Mouse (Mus musculus): ENCODE data around the gene Hps5. TPM values are rescaled to one million over a fixed set of nuclear protein-coding genes. Genes with fewer than 3 reads are reported as not detected.

Gene Hps5
- total and polyA plus RNA-seq, 2 experiments = 9.0 to 11.8 TPM

- 42% methylated on average over 4 of the region's 4 CpGs for WGBS
- H3K4me1 ChIP-seq (ENCODE audit: control insufficient read depth, insufficient read depth, low read length) = peaks cover 34% of the 10 kb centered on the region
- H3K4me3 ChIP-seq (ENCODE audit: insufficient read depth, low read depth, low read length) = no peak overlapping the region
- H3K27ac ChIP-seq (replicated peaks; ENCODE audit: insufficient read depth, low read depth, low read length) = peak overlapping the region; percentile 76
- no peaks in the 10 kb centered on the region for H3K27me3 ChIP-seq (ENCODE audit: control insufficient read depth, insufficient read depth, low read length)
- TF ChIP-seq POLR2A (IDR thresholded peaks at IDR 0.05; ENCODE audit: extremely low read depth, insufficient read depth, low read length) = no peak
- TF ChIP-seq CTCF (IDR thresholded peaks at IDR 0.05; ENCODE audit: low read depth, low read length) = no peak
- H3K36me3 ChIP-seq (ENCODE audit: control insufficient read depth, insufficient read depth, low read length) = no peaks in the 10 kb centered on the region
- H3K79me2 ChIP-seq (ENCODE audit: control insufficient read depth, insufficient read depth, low read length) = no peaks in the 10 kb centered on the region
- H3K9ac ChIP-seq (ENCODE audit: low read depth, low read length) = no peak overlapping the region
- peak; percentile 66 for DNase-seq (ENCODE audit: extremely low read depth, low read depth, low spot score)
Observed at GRCm38 (mm10) chr7:46840326-46840725, 44.5 kb upstream of the Hps5 start.

DNA sequence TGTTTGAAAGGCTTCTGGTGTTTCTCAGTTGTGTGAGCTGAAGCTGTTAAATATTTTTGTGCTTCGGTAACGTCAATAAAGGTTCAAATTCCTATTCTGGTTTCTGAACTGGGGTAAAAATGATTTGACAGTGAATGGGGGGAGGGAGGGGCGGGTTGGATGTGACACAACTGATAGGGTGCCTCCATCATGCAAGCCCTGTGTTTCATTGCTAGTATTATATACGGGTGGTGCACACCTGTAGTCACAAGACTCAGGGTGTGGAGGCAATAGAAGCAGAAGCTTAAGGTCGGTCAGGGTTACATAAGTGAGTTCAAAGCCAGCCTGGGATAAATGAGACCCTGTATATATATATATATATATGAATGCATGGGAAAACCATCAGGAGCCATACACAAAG, 44.0 kb upstream of the Hps5 start:
- WGBS = 29% methylated on average over 5 of the region's 5 CpGs
- Histone ChIP-seq H3K4me3 (ENCODE audit: insufficient read depth, low read depth, low read length) (no peak overlapping the region), H3K27me3 (ENCODE audit: control insufficient read depth, insufficient read depth, low read length) (no peaks in the 10 kb centered on the region), H3K4me1 (ENCODE audit: control insufficient read depth, insufficient read depth, low read length) (peaks cover 31% of the 10 kb centered on the region), H3K27ac (replicated peaks; ENCODE audit: insufficient read depth, low read depth, low read length) (peak overlapping the region; percentile 84), H3K79me2 (ENCODE audit: control insufficient read depth, insufficient read depth, low read length) (no peaks in the 10 kb centered on the region), H3K36me3 (ENCODE audit: control insufficient read depth, insufficient read depth, low read length) (no peaks in the 10 kb centered on the region), H3K9ac (ENCODE audit: low read depth, low read length) (no peak overlapping the region)
- no peak for TF ChIP-seq CTCF (IDR thresholded peaks at IDR 0.05; ENCODE audit: low read depth, low read length)
- no peak for TF ChIP-seq POLR2A (IDR thresholded peaks at IDR 0.05; ENCODE audit: extremely low read depth, insufficient read depth, low read length)
- DNase-seq (ENCODE audit: extremely low read depth, low read depth, low spot score) = no peak

- Histone ChIP-seq H3K27ac (replicated peaks; ENCODE audit: insufficient read depth, low read depth, low read length) (peak overlapping the region; percentile 84), H3K4me3 (ENCODE audit: insufficient read depth, low read depth, low read length) (no peak overlapping the region), H3K4me1 (ENCODE audit: control insufficient read depth, insufficient read depth, low read length) (peaks cover 28% of the 10 kb centered on the region), H3K27me3 (ENCODE audit: control insufficient read depth, insufficient read depth, low read length) (no peaks in the 10 kb centered on the region), H3K9ac (ENCODE audit: low read depth, low read length) (no peak overlapping the region), H3K36me3 (ENCODE audit: control insufficient read depth, insufficient read depth, low read length) (no peaks in the 10 kb centered on the region), H3K79me2 (ENCODE audit: control insufficient read depth, insufficient read depth, low read length) (no peaks in the 10 kb centered on the region)
- no peak for TF ChIP-seq CTCF (IDR thresholded peaks at IDR 0.05; ENCODE audit: low read depth, low read length)
- no peak for TF ChIP-seq POLR2A (IDR thresholded peaks at IDR 0.05; ENCODE audit: extremely low read depth, insufficient read depth, low read length)
- WGBS = 8% methylated on average over 7 of the region's 7 CpGs
- DNase-seq (ENCODE audit: extremely low read depth, low read depth, low spot score) = peak; percentile 92
Observed at GRCm38 (mm10) chr7:46839446-46839845, 43.6 kb upstream of the Hps5 start.

DNA sequence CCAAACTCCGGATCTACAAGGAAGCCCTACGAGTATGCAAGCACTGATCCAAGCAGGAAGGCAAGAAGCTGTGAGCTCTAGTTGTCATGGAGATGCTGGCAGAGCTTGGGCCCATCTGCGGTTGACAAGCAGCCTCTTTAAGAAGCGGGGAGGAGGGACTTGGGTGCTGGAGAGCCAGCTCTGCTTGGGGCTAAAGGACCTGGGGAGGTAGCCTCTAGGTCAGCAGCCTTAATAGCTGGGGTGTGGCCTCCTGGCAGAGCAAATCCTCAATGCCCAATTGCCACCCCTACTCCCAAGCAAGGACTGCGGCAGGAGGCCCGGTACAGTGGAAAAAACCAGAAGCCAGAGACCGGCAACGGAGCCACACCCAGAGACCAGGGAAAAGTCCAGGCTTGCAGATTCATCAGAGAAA, 43.0 kb upstream of the Hps5 start:
- TF ChIP-seq POLR2A (IDR thresholded peaks at IDR 0.05; ENCODE audit: extremely low read depth, insufficient read depth, low read length) (no peak), CTCF (IDR thresholded peaks at IDR 0.05; ENCODE audit: low read depth, low read length) (no peak)
- no peaks in the 10 kb centered on the region for H3K79me2 ChIP-seq (ENCODE audit: control insufficient read depth, insufficient read depth, low read length)
- DNase-seq (ENCODE audit: extremely low read depth, low read depth, low spot score) = peak; percentile 82
- H3K27ac ChIP-seq (replicated peaks; ENCODE audit: insufficient read depth, low read depth, low read length) = peak overlapping the region; percentile 84
- peaks cover 26% of the 10 kb centered on the region for H3K4me1 ChIP-seq (ENCODE audit: control insufficient read depth, insufficient read depth, low read length)
- peak overlapping the region; percentile 15; the same call in 1 of the 2 replicates for H3K9ac ChIP-seq (ENCODE audit: low read depth, low read length)
- H3K4me3 ChIP-seq (ENCODE audit: insufficient read depth, low read depth, low read length) = no peak overlapping the region
- no peaks in the 10 kb centered on the region for H3K36me3 ChIP-seq (ENCODE audit: control insufficient read depth, insufficient read depth, low read length)
- no peaks in the 10 kb centered on the region for H3K27me3 ChIP-seq (ENCODE audit: control insufficient read depth, insufficient read depth, low read length)
- WGBS = 1% methylated on average over 8 of the region's 8 CpGs

- whole genome bisulfite sequencing = 4% methylated on average over 9 of the region's 9 CpGs
- H3K27me3 ChIP-seq (ENCODE audit: control insufficient read depth, insufficient read depth, low read length) = no peaks in the 10 kb centered on the region
- TF ChIP-seq CTCF (IDR thresholded peaks at IDR 0.05; ENCODE audit: low read depth, low read length) (no peak), POLR2A (IDR thresholded peaks at IDR 0.05; ENCODE audit: extremely low read depth, insufficient read depth, low read length) (peak; percentile 29; the same call in 1 of the 2 replicates)
- peaks cover 24% of the 10 kb centered on the region for H3K4me1 ChIP-seq (ENCODE audit: control insufficient read depth, insufficient read depth, low read length)
- peak overlapping the region; percentile 52 for H3K4me3 ChIP-seq (ENCODE audit: insufficient read depth, low read depth, low read length)
- H3K36me3 ChIP-seq (ENCODE audit: control insufficient read depth, insufficient read depth, low read length) = no peaks in the 10 kb centered on the region
- DNase-seq (ENCODE audit: extremely low read depth, low read depth, low spot score) = peak; percentile 94
- H3K27ac ChIP-seq (replicated peaks; ENCODE audit: insufficient read depth, low read depth, low read length) = peak overlapping the region; percentile 97
- H3K9ac ChIP-seq (ENCODE audit: low read depth, low read length) = peak overlapping the region; percentile 72
- H3K79me2 ChIP-seq (ENCODE audit: control insufficient read depth, insufficient read depth, low read length) = no peaks in the 10 kb centered on the region
Observed at GRCm38 (mm10) chr7:46838104-46838671, 42.3 kb upstream of the Hps5 start.

DNA sequence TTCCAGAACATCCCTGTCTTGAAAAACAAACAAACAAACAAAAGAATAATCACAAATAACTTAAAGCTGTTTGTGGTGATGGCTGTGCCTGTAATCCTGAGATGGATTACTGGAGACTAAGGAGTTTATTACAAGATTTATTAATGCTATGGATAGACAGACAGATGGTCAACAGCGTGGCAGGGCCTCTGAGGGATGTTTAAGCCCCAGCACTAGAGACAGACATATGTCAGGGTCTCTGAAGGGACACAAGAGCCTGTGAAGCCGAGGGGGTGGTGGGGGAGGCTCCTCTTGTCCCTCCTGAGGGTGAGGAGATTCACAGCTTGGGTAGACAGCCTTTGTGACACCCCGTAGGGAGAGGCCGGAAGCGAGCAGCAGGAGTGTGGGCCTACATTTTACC, 41.2 kb upstream of the Hps5 start:
- Histone ChIP-seq H3K9ac (ENCODE audit: low read depth, low read length) (peak overlapping the region; percentile 28), H3K27ac (replicated peaks; ENCODE audit: insufficient read depth, low read depth, low read length) (peak overlapping the region; percentile 47), H3K4me1 (ENCODE audit: control insufficient read depth, insufficient read depth, low read length) (peaks cover 22% of the 10 kb centered on the region), H3K79me2 (ENCODE audit: control insufficient read depth, insufficient read depth, low read length) (no peaks in the 10 kb centered on the region), H3K4me3 (ENCODE audit: insufficient read depth, low read depth, low read length) (peak overlapping the region; percentile 4; the same call in 1 of the 2 replicates), H3K27me3 (ENCODE audit: control insufficient read depth, insufficient read depth, low read length) (no peaks in the 10 kb centered on the region), H3K36me3 (ENCODE audit: control insufficient read depth, insufficient read depth, low read length) (no peaks in the 10 kb centered on the region)
- no peak for DNase-seq (ENCODE audit: extremely low read depth, low read depth, low spot score)
- TF ChIP-seq POLR2A (IDR thresholded peaks at IDR 0.05; ENCODE audit: extremely low read depth, insufficient read depth, low read length) = no peak
- TF ChIP-seq CTCF (IDR thresholded peaks at IDR 0.05; ENCODE audit: low read depth, low read length) = no peak
- 54% methylated on average over 5 of the region's 5 CpGs for WGBS
